Mouse (Mus musculus): ENCODE measurements around the gene Rpf2. TPM values are rescaled to one million over a fixed set of nuclear protein-coding genes. Genes with fewer than 3 reads are reported as not detected.

Gene Rpf2
- 12.4 TPM for polyA plus RNA-seq (2014; fragmentation: Illumina TruSeq; extraction: RNeasy Lipid Tissue Mini Kit (QIAGEN cat#74804); ENCODE audit: low read depth, low replicate concordance)

GRCm38 (mm10) chr10:40246374-40247165, at the start of gene Rpf2:
TSS of gene Rpf2 (minus strand) at chr10:40247036.

GRCm38 (mm10) chr10:40257414-40258255, 10.8 kb upstream of the Rpf2 start, which contains the start of gene Gtf3c6:
TSS of gene Gtf3c6 (minus strand) at chr10:40258108.

Other genes with a start within 250 kb of the Rpf2 start
- 1.9 TPM for gene Mfsd4b1, start 221.8 kb downstream of the Rpf2 start, polyA plus RNA-seq (2014; fragmentation: Illumina TruSeq; extraction: RNeasy Lipid Tissue Mini Kit (QIAGEN cat#74804); ENCODE audit: low read depth, low replicate concordance)
- 71.9 TPM for gene Slc16a10, start 104.8 kb downstream of the Rpf2 start, polyA plus RNA-seq (2014; fragmentation: Illumina TruSeq; extraction: RNeasy Lipid Tissue Mini Kit (QIAGEN cat#74804); ENCODE audit: low read depth, low replicate concordance)
- 41.7 TPM for gene Gtf3c6, start 11.1 kb upstream of the Rpf2 start, polyA plus RNA-seq (2014; fragmentation: Illumina TruSeq; extraction: RNeasy Lipid Tissue Mini Kit (QIAGEN cat#74804); ENCODE audit: low read depth, low replicate concordance)
- 51.1 TPM for gene Amd1, start 55.1 kb upstream of the Rpf2 start, polyA plus RNA-seq (2014; fragmentation: Illumina TruSeq; extraction: RNeasy Lipid Tissue Mini Kit (QIAGEN cat#74804); ENCODE audit: low read depth, low replicate concordance)
- 9.1 TPM for gene Cdk19, start 92.5 kb upstream of the Rpf2 start, polyA plus RNA-seq (2014; fragmentation: Illumina TruSeq; extraction: RNeasy Lipid Tissue Mini Kit (QIAGEN cat#74804); ENCODE audit: low read depth, low replicate concordance)

Measured in adipose tissue, adult 10 weeks (tissue).